Mouse (Mus musculus): ENCODE results near the gene Arhgap15. TPM values are rescaled to one million over a fixed set of nuclear protein-coding genes. Genes with fewer than 3 reads are reported as not detected.

Gene Arhgap15
- polyA plus RNA-seq, 1 experiment from 2014 or later, result 0.41 TPM

DNA sequence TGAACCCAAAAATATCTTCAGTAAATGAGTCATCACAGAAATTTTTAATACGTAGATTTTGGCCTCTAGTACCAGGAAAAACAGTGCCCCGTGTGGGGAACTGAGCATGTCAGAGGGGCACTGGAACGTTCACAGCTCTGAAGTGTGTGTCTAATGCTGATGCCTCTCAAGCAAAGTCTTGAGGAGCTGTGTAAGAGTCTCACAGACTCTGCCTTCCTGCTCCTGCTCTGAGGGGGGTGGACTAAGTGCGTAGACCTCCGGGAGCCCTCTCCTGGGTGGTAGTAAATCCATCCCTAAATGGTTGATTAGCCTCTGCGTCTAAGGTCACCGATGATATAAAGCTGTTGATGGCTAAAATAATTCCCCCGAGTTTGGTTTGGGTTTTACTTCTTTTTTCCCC lies 39.9 kb downstream of the Arhgap15 start:
- no peak overlapping the region for H3K4me2 ChIP-seq (ENCODE audit: low read depth)
- WGBS, result 39% methylated on average over 8 of the region's 8 CpGs
- DNase-seq (ENCODE audit: low spot score) (no peak), ATAC-seq (ENCODE audit: insufficient read depth, low FRiP score, low TSS enrichment) (no peak)
- no peaks in the 10 kb centered on the region for H3K27me3 ChIP-seq (ENCODE audit: control insufficient read depth, insufficient read depth, low read length)
- no peaks in the 10 kb centered on the region for H3K36me3 ChIP-seq (ENCODE audit: control insufficient read depth, insufficient read depth, low read length)
- no peak overlapping the region for H3K9ac ChIP-seq (ENCODE audit: low read length)
- no peaks in the 10 kb centered on the region for H3K9me3 ChIP-seq (ENCODE audit: control insufficient read depth, low read length)
- no peak overlapping the region for H3K27ac ChIP-seq (ENCODE audit: low read depth, low read length)
- H3K4me1 ChIP-seq (ENCODE audit: control insufficient read depth, insufficient read depth, low read length), result no peaks in the 10 kb centered on the region; the same call in 1 of the 2 replicates
- H3K4me3 ChIP-seq (ENCODE audit: low read depth, low read length), result no peak overlapping the region

- no peak for ATAC-seq (ENCODE audit: insufficient read depth, low FRiP score, low TSS enrichment)
- Histone ChIP-seq H3K4me2 (ENCODE audit: low read depth) (no peak overlapping the region), H3K9me3 (ENCODE audit: control insufficient read depth, low read length) (no peaks in the 10 kb centered on the region), H3K27ac (ENCODE audit: low read depth, low read length) (no peak overlapping the region), H3K9ac (ENCODE audit: low read length) (no peak overlapping the region), H3K4me3 (ENCODE audit: low read depth, low read length) (no peak overlapping the region), H3K4me1 (ENCODE audit: control insufficient read depth, insufficient read depth, low read length) (no peaks in the 10 kb centered on the region; the same call in 1 of the 2 replicates), H3K36me3 (ENCODE audit: control insufficient read depth, insufficient read depth, low read length) (no peaks in the 10 kb centered on the region), H3K27me3 (ENCODE audit: control insufficient read depth, insufficient read depth, low read length) (no peaks in the 10 kb centered on the region)
- no peak for DNase-seq (ENCODE audit: low spot score)
- WGBS, result 38% methylated on average over 6 of the region's 6 CpGs
These were observed 41.5 kb downstream of the Arhgap15 start for GRCm38 (mm10) chr2:43790049-43790693.

DNA sequence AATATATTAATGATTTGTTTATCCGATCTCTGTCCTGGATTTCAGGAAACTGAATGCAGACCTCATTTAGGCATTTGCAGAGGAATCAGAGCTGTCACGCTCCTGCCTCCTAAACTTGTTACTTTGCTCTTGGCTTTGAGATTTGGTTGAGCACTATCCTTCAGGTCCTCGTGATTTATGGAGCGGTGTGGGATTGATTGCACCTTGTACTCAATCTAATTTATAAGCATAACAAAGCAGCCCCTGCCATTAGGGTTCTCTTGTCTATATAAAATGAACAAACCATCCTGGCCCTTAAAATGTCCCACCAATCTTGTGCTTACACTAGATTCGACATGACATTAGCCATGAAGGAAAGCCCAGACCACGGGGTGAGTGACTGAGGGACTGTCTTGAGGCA lies 43.0 kb downstream of the Arhgap15 start:
- no peaks in the 10 kb centered on the region for H3K36me3 ChIP-seq (ENCODE audit: control insufficient read depth, insufficient read depth, low read length)
- no peaks in the 10 kb centered on the region; the same call in 1 of the 2 replicates for H3K4me1 ChIP-seq (ENCODE audit: control insufficient read depth, insufficient read depth, low read length)
- WGBS, result 76% methylated on average over 6 of the region's 6 CpGs
- no peak overlapping the region for H3K4me3 ChIP-seq (ENCODE audit: low read depth, low read length)
- no peak for ATAC-seq (ENCODE audit: insufficient read depth, low FRiP score, low TSS enrichment)
- DNase-seq (ENCODE audit: low spot score), result no peak
- H3K27ac ChIP-seq (ENCODE audit: low read depth, low read length), result no peak overlapping the region
- no peak overlapping the region for H3K9ac ChIP-seq (ENCODE audit: low read length)
- H3K27me3 ChIP-seq (ENCODE audit: control insufficient read depth, insufficient read depth, low read length), result no peaks in the 10 kb centered on the region
- H3K4me2 ChIP-seq (ENCODE audit: low read depth), result no peak overlapping the region
- H3K9me3 ChIP-seq (ENCODE audit: control insufficient read depth, low read length), result no peaks in the 10 kb centered on the region

- Histone ChIP-seq H3K36me3 (ENCODE audit: control insufficient read depth, insufficient read depth, low read length) (no peaks in the 10 kb centered on the region), H3K4me3 (ENCODE audit: low read depth, low read length) (no peak overlapping the region), H3K27me3 (ENCODE audit: control insufficient read depth, insufficient read depth, low read length) (no peaks in the 10 kb centered on the region), H3K9me3 (ENCODE audit: control insufficient read depth, low read length) (no peaks in the 10 kb centered on the region), H3K27ac (ENCODE audit: low read depth, low read length) (no peak overlapping the region), H3K4me1 (ENCODE audit: control insufficient read depth, insufficient read depth, low read length) (no peaks in the 10 kb centered on the region; the same call in 1 of the 2 replicates), H3K4me2 (ENCODE audit: low read depth) (no peak overlapping the region), H3K9ac (ENCODE audit: low read length) (no peak overlapping the region)
- WGBS, result 91% methylated on average over 3 of the region's 3 CpGs
- DNase-seq (ENCODE audit: low spot score) (no peak), ATAC-seq (ENCODE audit: insufficient read depth, low FRiP score, low TSS enrichment) (no peak)
These were observed 44.5 kb downstream of the Arhgap15 start for GRCm38 (mm10) chr2:43793105-43793504.

DNA sequence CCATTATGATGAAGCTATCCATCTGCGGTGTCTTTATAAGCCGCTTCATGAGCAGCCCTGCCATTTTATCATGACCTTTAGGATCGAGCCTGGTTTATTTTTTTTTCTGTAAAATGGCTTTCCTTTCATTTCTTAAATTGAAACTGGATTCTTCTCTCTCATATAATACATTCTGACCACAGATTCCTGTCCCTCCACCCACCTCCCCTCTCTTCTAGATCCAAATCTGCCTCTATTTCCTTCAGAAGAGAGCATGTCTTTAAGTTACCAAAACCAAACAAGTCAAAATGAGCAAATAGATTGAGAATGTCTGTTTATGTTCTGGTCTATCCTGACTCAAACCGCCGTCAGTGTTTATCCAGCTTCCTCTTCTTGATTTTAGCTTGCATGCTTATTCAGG lies 46.1 kb downstream of the Arhgap15 start:
- Histone ChIP-seq H3K4me3 (ENCODE audit: low read depth, low read length) (no peak overlapping the region), H3K27ac (ENCODE audit: low read depth, low read length) (no peak overlapping the region), H3K9ac (ENCODE audit: low read length) (no peak overlapping the region), H3K4me2 (ENCODE audit: low read depth) (no peak overlapping the region), H3K27me3 (ENCODE audit: control insufficient read depth, insufficient read depth, low read length) (no peaks in the 10 kb centered on the region), H3K9me3 (ENCODE audit: control insufficient read depth, low read length) (no peaks in the 10 kb centered on the region), H3K4me1 (ENCODE audit: control insufficient read depth, insufficient read depth, low read length) (no peaks in the 10 kb centered on the region), H3K36me3 (ENCODE audit: control insufficient read depth, insufficient read depth, low read length) (no peaks in the 10 kb centered on the region)
- DNase-seq (ENCODE audit: low spot score), result no peak
- ATAC-seq (ENCODE audit: insufficient read depth, low FRiP score, low TSS enrichment), result no peak
- WGBS, result 89% methylated on average over 5 of the region's 5 CpGs

DNA sequence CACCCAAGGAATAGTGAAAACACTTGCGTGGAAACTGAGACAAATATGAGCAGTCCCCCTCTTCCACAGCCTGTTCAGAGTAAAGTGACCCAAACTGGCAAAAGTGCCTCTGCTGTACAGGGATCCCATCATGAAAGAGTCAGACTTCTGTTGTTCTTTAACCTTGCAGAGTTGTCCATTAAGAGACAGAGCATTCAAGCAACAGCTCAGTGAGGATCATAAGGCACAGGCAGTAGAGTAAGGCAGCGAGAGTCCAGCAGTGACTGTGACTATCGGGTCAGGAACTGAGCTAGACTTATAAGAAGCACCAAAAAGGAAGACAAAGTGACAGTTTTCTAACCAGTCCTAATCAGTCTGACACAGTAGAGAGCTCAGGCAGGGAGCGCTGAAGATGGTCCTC lies 47.8 kb downstream of the Arhgap15 start:
- Histone ChIP-seq H3K36me3 (ENCODE audit: control insufficient read depth, insufficient read depth, low read length) (no peaks in the 10 kb centered on the region), H3K4me2 (ENCODE audit: low read depth) (no peak overlapping the region), H3K4me1 (ENCODE audit: control insufficient read depth, insufficient read depth, low read length) (no peaks in the 10 kb centered on the region), H3K9me3 (ENCODE audit: control insufficient read depth, low read length) (no peaks in the 10 kb centered on the region), H3K27me3 (ENCODE audit: control insufficient read depth, insufficient read depth, low read length) (no peaks in the 10 kb centered on the region), H3K9ac (ENCODE audit: low read length) (no peak overlapping the region), H3K27ac (ENCODE audit: low read depth, low read length) (no peak overlapping the region), H3K4me3 (ENCODE audit: low read depth, low read length) (no peak overlapping the region)
- DNase-seq (ENCODE audit: low spot score) (no peak), ATAC-seq (ENCODE audit: insufficient read depth, low FRiP score, low TSS enrichment) (no peak)
- WGBS, result 92% methylated on average over 4 of the region's 4 CpGs

DNA sequence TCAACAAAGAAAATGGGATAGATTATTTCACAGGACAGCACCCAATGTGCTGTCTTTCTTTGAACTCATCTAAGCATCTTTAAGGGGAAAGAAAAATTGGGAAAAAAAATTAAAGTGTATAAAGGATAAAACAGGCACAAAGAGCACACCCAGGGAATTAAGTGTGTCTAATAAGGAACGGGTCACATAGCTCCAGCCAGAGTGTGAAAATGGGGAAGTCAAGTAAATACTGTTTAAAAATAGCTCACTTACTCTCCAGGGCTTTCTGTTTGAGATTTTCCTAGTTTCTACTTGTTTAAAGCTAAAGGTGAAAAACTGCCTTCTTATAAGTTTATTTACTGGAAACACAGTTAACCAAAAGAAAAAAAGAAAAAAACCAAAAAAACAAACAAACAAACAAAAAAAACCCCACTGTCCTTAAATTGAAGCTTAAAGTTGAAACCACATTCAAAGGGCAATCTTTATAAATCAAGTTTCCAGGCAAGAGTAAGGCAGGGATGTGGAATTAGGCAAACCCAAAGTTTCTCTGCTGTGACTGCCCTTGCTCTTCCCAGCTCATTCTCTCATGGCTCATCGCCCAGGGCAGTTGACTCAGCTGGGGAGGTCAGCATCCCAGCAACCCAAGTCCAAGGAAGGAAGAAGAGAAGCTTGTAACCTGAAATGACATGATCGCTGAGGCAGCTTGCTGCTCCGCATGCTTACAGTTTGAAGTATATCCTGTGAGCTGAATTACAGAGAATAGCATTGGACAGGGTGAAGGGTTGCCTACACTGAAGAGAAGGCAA lies 57.5 kb downstream of the Arhgap15 start:
- no peaks in the 10 kb centered on the region for H3K9me3 ChIP-seq (ENCODE audit: control insufficient read depth, low read length)
- H3K27ac ChIP-seq (ENCODE audit: low read depth, low read length), result no peak overlapping the region
- no peak for ATAC-seq (ENCODE audit: insufficient read depth, low FRiP score, low TSS enrichment)
- DNase-seq (ENCODE audit: low spot score), result peak; percentile 20
- no peaks in the 10 kb centered on the region for H3K4me1 ChIP-seq (ENCODE audit: control insufficient read depth, insufficient read depth, low read length)
- no peak overlapping the region for H3K9ac ChIP-seq (ENCODE audit: low read length)
- 65% methylated on average over 4 of the region's 4 CpGs for WGBS
- H3K36me3 ChIP-seq (ENCODE audit: control insufficient read depth, insufficient read depth, low read length), result no peaks in the 10 kb centered on the region
- no peak overlapping the region for H3K4me3 ChIP-seq (ENCODE audit: low read depth, low read length)
- no peak overlapping the region for H3K4me2 ChIP-seq (ENCODE audit: low read depth)
- H3K27me3 ChIP-seq (ENCODE audit: control insufficient read depth, insufficient read depth, low read length), result no peaks in the 10 kb centered on the region

GRCm38 (mm10) chr2:43815896-43816787 lies 67.5 kb downstream of the Arhgap15 start:
- ATAC-seq (ENCODE audit: insufficient read depth, low FRiP score, low TSS enrichment), result no peak
- WGBS, result 89% methylated on average over 12 of the region's 12 CpGs
- no peaks in the 10 kb centered on the region for H3K27me3 ChIP-seq (ENCODE audit: control insufficient read depth, insufficient read depth, low read length)
- no peak overlapping the region for H3K27ac ChIP-seq (ENCODE audit: low read depth, low read length)
- no peaks in the 10 kb centered on the region for H3K9me3 ChIP-seq (ENCODE audit: control insufficient read depth, low read length)
- H3K36me3 ChIP-seq (ENCODE audit: control insufficient read depth, insufficient read depth, low read length), result no peaks in the 10 kb centered on the region
- no peak overlapping the region for H3K4me2 ChIP-seq (ENCODE audit: low read depth)
- no peak overlapping the region for H3K4me3 ChIP-seq (ENCODE audit: low read depth, low read length)
- DNase-seq (ENCODE audit: low spot score), result no peak
- no peak overlapping the region for H3K9ac ChIP-seq (ENCODE audit: low read length)
- H3K4me1 ChIP-seq (ENCODE audit: control insufficient read depth, insufficient read depth, low read length), result no peaks in the 10 kb centered on the region

All from neural tube, embryonic 11.5 days (tissue).